Mouse (Mus musculus) intestine, embryonic 16.5 days (tissue): Measurements from ENCODE around the gene Pcbp3. TPM values are rescaled to one million over a fixed set of nuclear protein-coding genes. Genes with fewer than 3 reads are reported as not detected.

Experiments
- ATAC-seq: fragments of 200-750 bp; cut with Nextera tagmentation; 2 replicates; pipeline ENCODE4 v1.8.0; 2017; ENCODE audit warnings: moderate TSS enrichment, moderate library complexity
- H3K27ac ChIP-seq: fragments of 300-500 bp; sonication (generic); 2 replicates; pipeline ENCODE4 v1.5.1; 2014; ENCODE audit warnings: mild to moderate bottlenecking, low read length
- H3K27me3 ChIP-seq: fragments of 300-500 bp; sonication (generic); replicated peaks from 2 replicates; pipeline ENCODE4 v1.6.1; 2014; ENCODE audit warnings: low read length, control low read depth, mixed read lengths; ENCODE audit not compliant: control insufficient read depth, insufficient read depth
- H3K36me3 ChIP-seq: fragments of 300-500 bp; sonication (generic); 2 replicates; pipeline ENCODE4 v1.6.1; 2014; ENCODE audit warnings: low read length, control low read depth; ENCODE audit not compliant: control insufficient read depth, insufficient read depth
- H3K4me1 ChIP-seq: fragments of 300-500 bp; sonication (generic); 2 replicates; pipeline ENCODE4 v1.6.1; 2014; ENCODE audit warnings: low read length, control low read depth, mixed read lengths; ENCODE audit not compliant: control insufficient read depth, insufficient read depth
- H3K4me2 ChIP-seq: fragments of 300-500 bp; sonication (generic); 2 replicates; pipeline ENCODE4 v1.6.1; 2014; ENCODE audit warnings: low read depth, low read length, control low read depth
- H3K4me3 ChIP-seq: fragments of 300-500 bp; sonication (generic); 2 replicates; pipeline ENCODE4 v1.5.1; 2014; ENCODE audit warnings: mild to moderate bottlenecking, low read length
- H3K9ac ChIP-seq: fragments of 300-500 bp; sonication (generic); 2 replicates; pipeline ENCODE4 v1.6.1; 2014; ENCODE audit warnings: low read depth, low read length
- H3K9me3 ChIP-seq: fragments of 300-500 bp; sonication (generic); 2 replicates; pipeline ENCODE4 v1.6.1; 2016; ENCODE audit warnings: low read length, control low read depth; ENCODE audit not compliant: control insufficient read depth
- WGBS: fragments of 180-500 bp; shearing (Covaris S2); extraction: QIAGEN DNeasy Blood & Tissue Kit; methylation state at CpG from one replicate; pipeline ENCODE4 v1.1.7; 2014; 5-methylcytosine and 5-hydroxymethylcytosine counted together
- polyA plus RNA-seq: library from polyadenylated mRNA; unstranded; fragments of >200 nt; fragmentation: Nextera tagmentation; extraction: Ambion mirVana; gene quantifications from 2 replicates; pipeline ENCODE4 v1.2.1, GENCODE M21; 2015

Gene Pcbp3
- polyA plus RNA-seq, 1 experiment from 2014 or later = 44.1 TPM

DNA sequence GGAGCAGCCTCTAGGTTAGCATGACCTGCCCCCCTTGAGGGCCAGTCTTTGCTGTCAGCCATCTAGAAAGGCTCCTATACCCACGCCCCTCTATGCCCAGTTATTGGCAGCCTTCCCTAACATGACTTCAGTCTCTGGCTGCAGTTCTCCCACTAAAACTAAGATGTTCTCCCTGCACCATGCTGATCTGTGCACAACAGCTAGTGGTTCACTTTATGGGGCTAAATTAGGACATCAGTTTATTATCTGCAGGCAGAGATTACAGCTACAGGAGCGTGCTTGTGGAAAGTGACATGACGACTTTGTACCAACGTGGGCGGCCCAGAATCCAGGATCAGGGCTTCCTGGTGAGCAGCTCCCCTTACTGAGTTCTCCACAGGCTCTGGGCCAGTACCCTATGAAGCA, 160.4 kb downstream of the Pcbp3 start:
- H3K27ac ChIP-seq = no peak overlapping the region
- no peaks in the 10 kb centered on the region for H3K27me3 ChIP-seq
- H3K4me3 ChIP-seq = no peak overlapping the region
- H3K9me3 ChIP-seq = no peaks in the 10 kb centered on the region
- no peaks in the 10 kb centered on the region; the same call in 1 of the 2 replicates for H3K36me3 ChIP-seq
- H3K4me1 ChIP-seq = no peaks in the 10 kb centered on the region
- no peak overlapping the region for H3K4me2 ChIP-seq
- H3K9ac ChIP-seq = no peak overlapping the region
- WGBS = 77% methylated on average over 5 of the region's 5 CpGs
- ATAC-seq = no peak

DNA sequence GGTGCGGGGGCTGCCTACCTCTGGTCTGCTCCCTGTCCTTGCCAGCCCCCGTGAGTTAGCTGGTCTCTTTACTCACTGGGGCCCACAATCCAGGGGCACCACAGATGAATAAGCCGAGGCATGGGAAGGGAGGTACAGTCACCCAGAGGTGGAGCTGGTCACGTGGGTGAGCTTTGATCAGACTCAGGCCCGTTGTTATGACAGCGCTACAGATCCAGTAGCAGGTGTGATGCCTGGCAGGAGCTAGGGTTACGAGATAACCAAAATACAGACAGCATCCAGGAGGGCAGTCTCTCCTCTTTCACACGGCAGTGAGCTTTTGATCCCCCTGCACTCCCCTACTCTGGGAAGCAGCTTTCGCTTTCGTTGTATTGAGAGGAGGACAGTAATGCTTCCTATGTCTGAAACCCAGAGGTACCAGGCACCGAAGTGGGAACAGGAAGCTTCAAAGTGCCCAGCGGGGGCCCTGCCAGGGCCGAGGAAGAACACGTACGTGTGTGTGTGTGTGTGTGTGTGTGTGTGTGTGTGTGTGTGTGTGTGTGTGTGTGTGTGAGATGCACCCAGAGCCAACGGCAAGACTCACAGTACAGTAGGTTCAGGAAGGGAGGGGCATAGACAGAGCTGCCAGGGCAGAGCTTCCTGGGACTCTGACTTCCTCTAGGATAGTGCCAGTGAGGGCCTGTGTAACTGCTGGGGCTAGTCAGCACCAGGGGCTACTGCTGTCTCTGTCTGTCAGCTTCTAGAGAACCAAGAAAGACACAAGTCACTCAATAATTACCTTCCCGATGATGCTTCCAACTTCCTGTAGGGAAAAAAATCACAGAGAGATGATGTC, 162.7 kb downstream of the Pcbp3 start:
- Histone ChIP-seq H3K9me3 (no peaks in the 10 kb centered on the region), H3K27ac (no peak overlapping the region), H3K36me3 (no peaks in the 10 kb centered on the region; the same call in 1 of the 2 replicates), H3K4me1 (no peaks in the 10 kb centered on the region), H3K27me3 (no peaks in the 10 kb centered on the region), H3K4me3 (no peak overlapping the region), H3K4me2 (no peak overlapping the region), H3K9ac (no peak overlapping the region)
- ATAC-seq = peak; percentile 52; the same call in 1 of the 2 replicates
- WGBS = 73% methylated on average over 17 of the region's 17 CpGs

DNA sequence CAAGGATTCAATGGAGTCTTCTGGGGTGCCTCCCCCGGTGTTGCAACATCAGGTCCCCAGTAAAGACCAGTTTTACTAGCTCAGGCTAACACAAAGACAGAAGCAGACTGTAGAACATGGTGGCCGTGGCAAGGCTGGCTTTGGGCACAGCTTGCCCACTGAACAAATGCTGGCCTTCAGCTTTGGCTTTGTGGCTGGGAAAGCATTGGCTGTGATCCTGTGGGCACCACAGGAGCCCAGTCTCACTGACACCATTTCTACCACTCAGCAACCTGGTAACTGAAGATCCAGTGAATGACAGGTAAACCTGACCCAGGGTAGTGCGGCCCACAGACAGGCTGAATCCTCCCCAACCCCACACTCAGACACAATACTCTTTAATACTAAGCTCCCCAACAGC, 167.6 kb downstream of the Pcbp3 start:
- 94% methylated on average over 3 of the region's 3 CpGs for WGBS
- no peak overlapping the region for H3K9ac ChIP-seq
- H3K36me3 ChIP-seq = no peaks in the 10 kb centered on the region; the same call in 1 of the 2 replicates
- H3K4me1 ChIP-seq = no peaks in the 10 kb centered on the region
- H3K27me3 ChIP-seq = no peaks in the 10 kb centered on the region
- H3K27ac ChIP-seq = no peak overlapping the region
- no peak overlapping the region for H3K4me2 ChIP-seq
- H3K4me3 ChIP-seq = no peak overlapping the region
- ATAC-seq = no peak
- no peaks in the 10 kb centered on the region for H3K9me3 ChIP-seq

DNA sequence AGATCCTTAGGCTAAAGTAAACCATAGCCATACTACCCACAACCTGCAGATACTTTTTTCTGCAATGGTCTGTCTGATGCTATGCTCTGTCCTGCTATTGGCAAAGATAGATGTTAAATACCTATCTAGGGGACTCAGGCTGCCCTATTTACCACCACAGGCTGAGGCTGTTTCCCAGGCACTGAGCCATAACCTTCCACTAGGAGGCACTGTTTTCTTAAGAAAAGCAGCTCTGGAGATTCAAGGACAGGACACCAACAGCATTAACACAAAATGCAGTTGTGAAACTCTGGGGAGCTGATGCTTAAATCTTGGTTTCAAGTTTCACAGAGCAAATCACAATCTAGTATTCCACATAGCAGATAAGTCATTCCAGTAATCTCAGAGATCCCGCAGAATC, 170.2 kb downstream of the Pcbp3 start:
- 62% methylated on average over 1 of the region's 1 CpGs for WGBS
- Histone ChIP-seq H3K27me3 (no peaks in the 10 kb centered on the region), H3K9me3 (no peaks in the 10 kb centered on the region), H3K27ac (no peak overlapping the region), H3K4me1 (no peaks in the 10 kb centered on the region), H3K9ac (no peak overlapping the region), H3K4me3 (no peak overlapping the region), H3K36me3 (no peaks in the 10 kb centered on the region), H3K4me2 (no peak overlapping the region)
- no peak for ATAC-seq

DNA sequence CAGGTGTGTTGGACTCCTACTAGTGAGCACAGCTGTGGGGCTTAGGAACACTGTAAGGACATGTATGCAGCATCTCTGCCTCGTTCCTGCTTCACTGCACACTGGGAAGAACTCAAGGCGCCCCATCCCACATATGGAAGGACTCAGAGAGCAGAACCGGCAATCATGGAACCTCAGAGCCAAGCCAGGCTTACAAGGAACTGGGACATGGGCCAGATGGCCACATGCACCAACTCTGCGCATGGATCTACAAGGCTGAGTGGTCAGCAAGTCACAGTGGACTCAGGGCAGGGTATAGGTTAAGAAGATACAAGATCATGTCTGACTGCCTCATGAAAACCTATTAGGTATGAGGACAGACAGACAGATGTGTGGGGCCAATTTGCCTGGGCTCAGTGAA, 171.8 kb downstream of the Pcbp3 start:
- 82% methylated on average over 4 of the region's 4 CpGs for WGBS
- ATAC-seq = no peak
- no peak overlapping the region for H3K9ac ChIP-seq

DNA sequence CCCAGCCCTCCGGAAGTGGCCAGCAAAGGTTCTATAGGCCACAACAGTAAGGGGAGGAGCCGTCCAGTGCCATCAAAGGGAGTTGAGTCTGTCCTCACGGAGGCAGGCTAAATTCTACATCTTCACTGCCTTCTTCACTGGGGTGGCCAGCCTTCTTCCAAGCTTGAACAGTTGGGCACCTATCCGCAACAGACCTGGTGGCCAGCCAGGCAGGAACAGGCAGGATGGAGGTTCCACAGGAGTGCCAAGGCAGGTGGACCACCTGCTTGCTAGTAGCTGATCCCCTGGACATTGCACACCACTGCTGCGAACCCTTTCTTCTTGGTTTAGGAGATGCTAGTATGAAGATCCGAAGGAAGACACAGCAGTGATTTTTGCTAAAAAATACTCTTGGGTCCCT, 176.4 kb downstream of the Pcbp3 start:
- H3K4me3 ChIP-seq = no peak overlapping the region
- H3K9ac ChIP-seq = no peak overlapping the region
- no peak overlapping the region for H3K4me2 ChIP-seq
- 90% methylated on average over 6 of the region's 6 CpGs for WGBS
- no peaks in the 10 kb centered on the region for H3K9me3 ChIP-seq
- no peak overlapping the region for H3K27ac ChIP-seq
- H3K4me1 ChIP-seq = no peaks in the 10 kb centered on the region
- no peaks in the 10 kb centered on the region for H3K36me3 ChIP-seq
- no peak for ATAC-seq
- H3K27me3 ChIP-seq = no peaks in the 10 kb centered on the region

More for the DNA sequence above, 171.8 kb downstream of the Pcbp3 start:
- H3K27me3 ChIP-seq = no peaks in the 10 kb centered on the region
- no peak overlapping the region for H3K4me3 ChIP-seq
- H3K4me2 ChIP-seq = no peak overlapping the region
- no peaks in the 10 kb centered on the region for H3K36me3 ChIP-seq
- H3K4me1 ChIP-seq = no peaks in the 10 kb centered on the region
- H3K9me3 ChIP-seq = no peaks in the 10 kb centered on the region
- no peak overlapping the region for H3K27ac ChIP-seq

DNA sequence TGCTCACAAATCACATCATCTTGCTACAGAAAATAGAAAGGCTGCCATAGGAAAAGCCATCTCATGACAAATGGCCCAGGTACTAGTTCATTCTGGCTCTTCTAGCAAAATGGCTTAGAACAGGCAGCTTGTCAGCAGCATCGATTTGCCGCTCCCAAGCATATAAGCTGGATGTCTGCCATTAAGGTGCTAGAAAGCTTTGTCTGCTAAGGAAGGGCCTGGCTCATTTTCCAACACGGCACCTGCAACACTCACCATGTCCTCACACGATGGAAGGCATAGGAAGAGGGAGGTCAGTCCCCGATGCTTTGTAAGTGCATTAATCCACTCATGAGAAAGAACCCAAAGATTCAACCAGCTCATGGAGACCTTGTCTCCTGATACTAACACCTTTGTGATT, 182.5 kb downstream of the Pcbp3 start:
- Histone ChIP-seq H3K4me3 (no peak overlapping the region), H3K27me3 (no peaks in the 10 kb centered on the region), H3K4me1 (no peaks in the 10 kb centered on the region), H3K36me3 (no peaks in the 10 kb centered on the region), H3K9ac (no peak overlapping the region), H3K27ac (no peak overlapping the region), H3K4me2 (no peak overlapping the region), H3K9me3 (no peaks in the 10 kb centered on the region)
- ATAC-seq = no peak
- WGBS = 88% methylated on average over 5 of the region's 5 CpGs

DNA sequence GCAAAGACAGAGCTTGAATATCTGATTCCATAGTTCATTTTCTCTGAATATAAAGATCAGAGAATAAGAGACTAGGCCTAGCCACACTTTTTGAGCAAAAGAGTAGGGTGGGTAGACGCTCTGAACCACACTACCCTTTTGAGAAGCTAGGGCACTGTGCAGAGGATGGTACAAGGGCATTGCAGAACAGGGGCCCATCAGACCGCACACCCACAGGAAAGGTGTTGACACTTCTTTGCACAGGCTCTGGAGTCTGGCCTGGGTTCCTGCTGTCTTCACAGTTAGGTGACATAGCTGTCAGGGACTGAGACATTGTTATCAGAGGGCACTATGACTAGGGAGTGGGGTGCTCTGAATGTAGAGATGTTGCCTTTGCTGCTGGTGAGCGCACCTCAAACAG, 190.1 kb downstream of the Pcbp3 start:
- H3K27ac ChIP-seq = no peak overlapping the region
- H3K4me3 ChIP-seq = no peak overlapping the region
- no peak for ATAC-seq

DNA sequence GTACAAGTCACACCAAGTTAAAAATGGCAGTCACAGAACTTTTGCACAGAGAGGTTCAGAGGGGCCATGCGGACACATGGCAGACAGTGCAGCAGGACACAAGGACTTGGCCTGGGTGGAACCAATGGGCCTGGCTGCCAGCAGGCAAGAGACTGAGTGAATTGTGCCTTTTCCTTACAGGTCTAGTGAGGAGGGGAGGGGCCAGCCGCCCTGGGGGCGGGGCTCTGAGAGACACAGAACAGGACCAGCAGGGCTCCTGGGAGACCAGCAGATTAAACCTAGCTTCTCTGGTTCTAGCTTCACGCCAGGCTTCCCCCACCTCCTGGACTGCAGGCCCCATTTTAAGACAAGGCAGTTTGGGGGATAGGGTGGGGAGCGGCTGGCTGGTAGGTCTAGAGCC, 190.6 kb downstream of the Pcbp3 start:
- Histone ChIP-seq H3K9me3 (no peaks in the 10 kb centered on the region), H3K36me3 (no peaks in the 10 kb centered on the region), H3K4me1 (no peaks in the 10 kb centered on the region), H3K4me2 (no peak overlapping the region), H3K27me3 (no peaks in the 10 kb centered on the region), H3K27ac (no peak overlapping the region), H3K4me3 (no peak overlapping the region), H3K9ac (no peak overlapping the region)
- 58% methylated on average over 5 of the region's 5 CpGs for WGBS
- ATAC-seq = no peak

More for the DNA sequence above, 190.1 kb downstream of the Pcbp3 start:
- H3K9ac ChIP-seq = no peak overlapping the region
- 89% methylated on average over 3 of the region's 3 CpGs for WGBS
- no peaks in the 10 kb centered on the region for H3K9me3 ChIP-seq
- no peak overlapping the region for H3K4me2 ChIP-seq
- H3K4me1 ChIP-seq = no peaks in the 10 kb centered on the region
- no peaks in the 10 kb centered on the region for H3K36me3 ChIP-seq
- no peaks in the 10 kb centered on the region for H3K27me3 ChIP-seq

DNA sequence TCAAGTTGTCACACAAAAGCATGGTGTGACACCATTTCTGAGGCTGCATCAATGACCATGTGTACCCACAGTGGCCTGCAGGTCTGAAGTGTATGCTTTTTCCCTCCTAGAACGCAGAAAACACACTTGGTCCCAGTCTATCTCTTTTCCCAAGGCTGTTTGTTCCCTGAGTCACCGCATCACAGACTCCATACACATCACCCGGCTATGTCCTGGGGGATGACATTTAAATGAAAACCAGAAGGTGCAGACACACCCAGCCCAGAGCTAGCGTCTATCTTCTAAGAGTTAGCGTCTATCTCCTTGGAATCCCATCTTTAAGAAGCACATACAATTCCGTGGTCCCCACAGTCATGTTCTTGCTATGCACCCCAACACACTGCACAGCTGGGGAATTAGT, 192.1 kb downstream of the Pcbp3 start:
- no peak overlapping the region for H3K4me3 ChIP-seq
- no peak for ATAC-seq
- no peaks in the 10 kb centered on the region for H3K9me3 ChIP-seq
- H3K9ac ChIP-seq = no peak overlapping the region
- no peaks in the 10 kb centered on the region for H3K27me3 ChIP-seq
- 90% methylated on average over 6 of the region's 6 CpGs for WGBS
- H3K36me3 ChIP-seq = no peaks in the 10 kb centered on the region
- no peaks in the 10 kb centered on the region for H3K4me1 ChIP-seq
- H3K27ac ChIP-seq = no peak overlapping the region
- no peak overlapping the region for H3K4me2 ChIP-seq
